Mouse (Mus musculus) CD4-positive naive resting alpha-beta T cell, adult 57 days (primary cell): ENCODE measurements around the gene Nlrp1b. TPM values are rescaled to one million over a fixed set of nuclear protein-coding genes. Genes with fewer than 3 reads are reported as not detected.

Experiments
- total RNA-seq: library from RNA; stranded (reverse); gene quantifications from one replicate; pipeline ENCODE4 v1.2.4, GENCODE M21; 2023

Gene Nlrp1b
- total RNA-seq: 0.35 TPM

GRCm38 (mm10) chr11:71230684-71231480 is at the start of gene Nlrp1b:
Gene Nlrp1b (minus strand): TSS chr11:71230733.

GRCm38 (mm10) chr11:71144661-71145060 is 85.9 kb downstream of the Nlrp1b start, which contains the start of gene Nlrp1a:
Gene Nlrp1a (minus strand): TSS chr11:71144704.

Other genes with a start within 250 kb of the Nlrp1b start
- gene C1qbp, start 247.7 kb downstream of the Nlrp1b start, total RNA-seq: 90.6 TPM
- 29.1 TPM for gene Dhx33, start 226.3 kb downstream of the Nlrp1b start, total RNA-seq
- gene Mis12, start 211.1 kb downstream of the Nlrp1b start, total RNA-seq: 12.0 TPM
- gene Derl2, start 210.9 kb downstream of the Nlrp1b start, total RNA-seq: 25.8 TPM
- gene 6330403K07Rik, start 197.2 kb downstream of the Nlrp1b start, total RNA-seq: 0.77 TPM
- gene Nlrp1a, start 86.0 kb downstream of the Nlrp1b start, total RNA-seq: 6.3 TPM